Mouse (Mus musculus): ENCODE measurements around the gene Spred1.

DNA sequence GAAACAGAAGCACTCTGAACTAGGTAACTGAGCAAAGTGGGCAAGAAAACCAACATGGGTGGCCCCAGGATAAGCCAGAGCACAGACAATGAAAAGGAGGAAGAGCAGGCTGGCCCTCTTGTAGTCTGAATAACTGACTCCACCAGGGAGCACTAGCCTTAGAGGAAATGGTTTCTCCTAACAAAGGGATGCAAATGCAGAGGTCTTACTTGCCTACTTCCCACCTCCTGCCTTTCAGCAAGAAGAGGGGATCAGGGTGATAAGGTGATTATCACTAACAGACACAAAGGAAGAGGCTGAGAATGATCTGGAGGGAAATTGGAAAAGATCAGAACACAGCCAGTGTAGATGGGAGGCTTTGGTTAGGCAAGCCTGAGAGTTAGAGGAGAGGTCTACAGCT, 73.1 kb downstream of the Spred1 start:
- TF ChIP-seq CTCF (IDR thresholded peaks at IDR 0.05; ENCODE audit: extremely low read depth, insufficient read depth, low read length): no peak
- no peak for TF ChIP-seq POLR2A (IDR thresholded peaks at IDR 0.05; ENCODE audit: extremely low read depth, insufficient read depth, low read length)
